In the genomic region with DNA sequence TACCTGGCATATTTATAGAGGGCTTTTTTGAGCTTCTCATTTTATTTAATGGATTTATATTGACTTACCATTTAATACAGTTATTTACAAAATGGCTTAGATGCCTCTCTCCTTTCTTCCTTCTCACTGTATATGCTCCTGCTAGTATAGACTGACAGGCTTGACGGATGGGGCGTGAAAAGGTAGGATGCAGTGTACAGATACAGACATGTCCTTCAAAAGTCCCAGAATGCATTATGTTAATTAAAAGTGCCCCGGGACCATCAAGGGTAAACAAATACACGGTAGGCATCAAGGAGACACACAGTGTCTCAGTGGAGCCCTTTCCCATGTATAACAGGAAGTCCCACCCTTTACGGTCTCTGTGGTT, we compare ENCODE assay signal across 17 mouse cellular contexts.
"Had no signal": no experiment of that assay in that cellular context is flagged by ENCODE, and none has a peak within 500 bp of the region (broad histone marks: within the 10 kb centered on the region; RNA-seq: fewer than 3 reads in every experiment).

No protein-coding gene starts in this region.

- H3K4me1 ChIP-seq: limb, embryonic 15.5 days; liver, embryonic 13.5 days; lung, embryonic 15.5 days; midbrain, embryonic 12.5 days had no signal

- H3K27me3 ChIP-seq: limb, embryonic 15.5 days; liver, embryonic 13.5 days; lung, embryonic 15.5 days; megakaryocyte, embryonic 14.5 days; midbrain, embryonic 12.5 days had no signal

- H3K36me3 ChIP-seq: limb, embryonic 15.5 days; liver, embryonic 13.5 days; lung, embryonic 15.5 days; midbrain, embryonic 12.5 days had no signal

- H3K9me3 ChIP-seq: limb, embryonic 15.5 days; liver, embryonic 13.5 days; lung, embryonic 15.5 days; megakaryocyte, embryonic 14.5 days; midbrain, embryonic 12.5 days had no signal

- ATAC-seq: liver, postnatal 0 days had no signal

- H3K4me2 ChIP-seq: limb, embryonic 15.5 days; liver, embryonic 13.5 days; lung, embryonic 15.5 days; midbrain, embryonic 12.5 days had no signal

- DNase-seq: kidney, adult 11 months; kidney, adult 9 months; kidney, postnatal 10 days; kidney, postnatal 4 days; liver, embryonic 13.5 days; liver, postnatal 0 days; lung, postnatal 14 days; right cerebral cortex, adult 18-20 months; right cerebral cortex, postnatal 25 days; thymus, postnatal 4 days had no signal

- H3K9ac ChIP-seq: limb, embryonic 15.5 days; liver, embryonic 13.5 days; liver, postnatal 0 days; lung, embryonic 15.5 days; midbrain, embryonic 12.5 days had no signal

- H3K4me3 ChIP-seq: left cerebral cortex, adult 2 months; limb, embryonic 15.5 days; liver, embryonic 13.5 days; lung, embryonic 15.5 days; megakaryocyte, embryonic 14.5 days; midbrain, embryonic 12.5 days had no signal

- H3K27ac ChIP-seq: left cerebral cortex, adult 2 months; limb, embryonic 15.5 days; liver, embryonic 13.5 days; lung, embryonic 15.5 days; macrophage; midbrain, embryonic 12.5 days; stomach, postnatal 0 days had no signal
